ENCODE assay signal across 8 mouse cellular contexts in genomic region chr14:105397467-105397866, GRCm38 (mm10).
A peak's percentile ranks its signal among the peaks of the same experiment; 100 is the strongest.
DNase-seq lines count a peak whose midpoint lies in the region; ATAC-seq lines count a peak whose summit lies in the region.

No protein-coding gene starts in this region.

- WGBS in embryonic facial prominence, embryonic 13.5 days: 23% methylated on average over 8 of the region's 8 CpGs
- 18% methylated on average over 8 of the region's 8 CpGs for WGBS in heart, embryonic 10.5 days
- 19% methylated on average over 8 of the region's 8 CpGs for WGBS in kidney, embryonic 15.5 days
- WGBS in limb, embryonic 15.5 days: 20% methylated on average over 8 of the region's 8 CpGs
- 31% methylated on average over 8 of the region's 8 CpGs for WGBS in neural tube, embryonic 12.5 days

- H3K4me2 ChIP-seq in embryonic facial prominence, embryonic 13.5 days: peak overlapping the region; percentile 30; the same call in 1 of the 2 replicates
- H3K4me2 ChIP-seq in kidney, embryonic 15.5 days: peak overlapping the region; percentile 10; the same call in 1 of the 2 replicates
- H3K4me2 ChIP-seq in limb, embryonic 15.5 days: peak overlapping the region; percentile 29; the same call in 1 of the 2 replicates
- no peak overlapping the region for H3K4me2 ChIP-seq in neural tube, embryonic 12.5 days (replicated peaks)

- no peaks in the 10 kb centered on the region for H3K36me3 ChIP-seq in embryonic facial prominence, embryonic 13.5 days
- H3K36me3 ChIP-seq in heart, embryonic 10.5 days: no peaks in the 10 kb centered on the region
- H3K36me3 ChIP-seq in kidney, embryonic 15.5 days: no peaks in the 10 kb centered on the region
- no peaks in the 10 kb centered on the region for H3K36me3 ChIP-seq in limb, embryonic 15.5 days
- no peaks in the 10 kb centered on the region for H3K36me3 ChIP-seq in neural tube, embryonic 12.5 days

- H3K27me3 ChIP-seq in embryonic facial prominence, embryonic 13.5 days: 0 out of 2 replicates have a peak, but pooled peaks cover 3% of the 10 kb centered on the region
- 0 out of 2 replicates have a peak, but pooled peaks cover 5% of the 10 kb centered on the region for H3K27me3 ChIP-seq in heart, embryonic 10.5 days (ENCODE audit: insufficient read depth, poor library complexity, severe bottlenecking)
- H3K27me3 ChIP-seq in kidney, embryonic 15.5 days: no peaks in the 10 kb centered on the region
- H3K27me3 ChIP-seq in limb, embryonic 15.5 days: no peaks in the 10 kb centered on the region
- no peaks in the 10 kb centered on the region for H3K27me3 ChIP-seq in neural tube, embryonic 12.5 days (replicated peaks)

- H3K9ac ChIP-seq in embryonic facial prominence, embryonic 13.5 days: no peak overlapping the region
- H3K9ac ChIP-seq in kidney, embryonic 15.5 days: no peak overlapping the region
- H3K9ac ChIP-seq in limb, embryonic 15.5 days: no peak overlapping the region
- no peak overlapping the region for H3K9ac ChIP-seq in neural tube, embryonic 12.5 days

- peak; percentile 75 for DNase-seq in A20 (ENCODE audit: low read depth, low spot score)
- DNase-seq in adrenal gland, postnatal 25 days: peak; percentile 64
- no peak for DNase-seq in heart, embryonic 10.5 days (ENCODE audit: low spot score)
- peak; percentile 48 for DNase-seq in testis, postnatal 14 days (ENCODE audit: low spot score)

- peaks cover 25% of the 10 kb centered on the region for H3K4me1 ChIP-seq in embryonic facial prominence, embryonic 13.5 days
- peaks cover 23% of the 10 kb centered on the region for H3K4me1 ChIP-seq in heart, embryonic 10.5 days
- no peaks in the 10 kb centered on the region for H3K4me1 ChIP-seq in kidney, embryonic 15.5 days
- H3K4me1 ChIP-seq in limb, embryonic 15.5 days: 0 out of 2 replicates have a peak, but pooled peaks cover 6% of the 10 kb centered on the region
- H3K4me1 ChIP-seq in neural tube, embryonic 12.5 days: 0 out of 2 replicates have a peak, but pooled peaks cover 3% of the 10 kb centered on the region

- H3K4me3 ChIP-seq in embryonic facial prominence, embryonic 13.5 days: no peak overlapping the region
- no peak overlapping the region for H3K4me3 ChIP-seq in heart, embryonic 10.5 days
- no peak overlapping the region for H3K4me3 ChIP-seq in kidney, embryonic 15.5 days (replicated peaks)
- no peak overlapping the region for H3K4me3 ChIP-seq in limb, embryonic 15.5 days
- H3K4me3 ChIP-seq in neural tube, embryonic 12.5 days: no peak overlapping the region

- H3K27ac ChIP-seq in embryonic facial prominence, embryonic 13.5 days: no peak overlapping the region; the same call in 1 of the 2 replicates
- H3K27ac ChIP-seq in heart, embryonic 10.5 days: peak overlapping the region; percentile 33; the same call in 1 of the 2 replicates
- no peak overlapping the region for H3K27ac ChIP-seq in kidney, embryonic 15.5 days
- H3K27ac ChIP-seq in limb, embryonic 15.5 days: no peak overlapping the region
- no peak overlapping the region for H3K27ac ChIP-seq in neural tube, embryonic 12.5 days

- no peak; the same call in 1 of the 2 replicates for ATAC-seq in embryonic facial prominence, embryonic 13.5 days (ENCODE audit: insufficient number of reproducible peaks, insufficient read depth, low FRiP score, low TSS enrichment, low read depth)
- ATAC-seq in kidney, embryonic 15.5 days (replicated peaks; ENCODE audit: low FRiP score): peak; percentile 49; the same call in 1 of the 2 replicates
- ATAC-seq in limb, embryonic 15.5 days (ENCODE audit: insufficient number of reproducible peaks, low FRiP score, low TSS enrichment, low read depth): no peak
- peak; percentile 81 for ATAC-seq in neural tube, embryonic 12.5 days (ENCODE audit: low FRiP score, low read depth)

- H3K9me3 ChIP-seq in embryonic facial prominence, embryonic 13.5 days: no peaks in the 10 kb centered on the region
- H3K9me3 ChIP-seq in heart, embryonic 10.5 days: no peaks in the 10 kb centered on the region
- no peaks in the 10 kb centered on the region for H3K9me3 ChIP-seq in kidney, embryonic 15.5 days (replicated peaks)
- H3K9me3 ChIP-seq in limb, embryonic 15.5 days: no peaks in the 10 kb centered on the region
- no peaks in the 10 kb centered on the region for H3K9me3 ChIP-seq in neural tube, embryonic 12.5 days

Comparison
In these comparisons a context has a peak if more than half of its experiments do, and no peak if none do; other contexts are left out.
1. ATAC-seq: peak in kidney, embryonic 15.5 days (single experiment) and neural tube, embryonic 12.5 days (single experiment); none in embryonic facial prominence, embryonic 13.5 days (single experiment) and limb, embryonic 15.5 days (single experiment).